Mouse (Mus musculus) cerebellum, postnatal 36 days (tissue): Measurements from ENCODE around the gene Tnfsf4.

Source experiments
- DNase-seq, 2 experiments: peaks; one replicate each; pipeline ENCODE4 v3.0.0; 2021 to 2022; ENCODE audit warnings: mixed read lengths in 2 of 2

Tnfsf4 gene

GRCm38 (mm10) chr1:161463388-161464085 lies 68.3 kb downstream of the Tnfsf4 start:
- no peak for DNase-seq
